Mouse (Mus musculus) cerebellum, adult 2 months (tissue): Measurements from ENCODE around the gene Glis3. TPM values are rescaled to one million over a fixed set of nuclear protein-coding genes. Genes with fewer than 3 reads are reported as not detected.

ENCODE experiments used
- DNase-seq, 2 experiments: peaks; one replicate each; pipeline ENCODE4 v3.0.0; 2021
- H3K27ac ChIP-seq: fragments of 200-500 bp; 2 replicates; pipeline ENCODE4 v1.5.1; 2012; ENCODE audit warnings: low read length, control low read depth, inconsistent platforms; ENCODE audit not compliant: insufficient read depth
- H3K27me3 ChIP-seq: fragments of 200-500 bp; 2 replicates; pipeline ENCODE4 v1.6.1; 2012; ENCODE audit warnings: inconsistent platforms, mild to moderate bottlenecking, low read length, moderate library complexity; ENCODE audit not compliant: control insufficient read depth, insufficient read depth
- H3K4me1 ChIP-seq: fragments of 200-500 bp; 2 replicates; pipeline ENCODE4 v1.6.1; 2011; ENCODE audit warnings: low read length; ENCODE audit not compliant: control insufficient read depth, insufficient read depth
- H3K4me3 ChIP-seq: fragments of 200-500 bp; replicated peaks from 2 replicates; pipeline ENCODE3; 2011; ENCODE audit warnings: mild to moderate bottlenecking, low read depth, low read length, control low read depth; ENCODE audit not compliant: insufficient read depth
- CTCF ChIP-seq: fragments of 200-500 bp; IDR thresholded peaks from 2 replicates; pipeline ENCODE4 v1.5.1; 2011; ENCODE audit warnings: low read depth, mild to moderate bottlenecking, control low read depth, low read length, moderate library complexity, borderline replicate concordance; ENCODE audit not compliant: insufficient read depth
- POLR2A ChIP-seq: fragments of 200-500 bp; IDR thresholded peaks from 2 replicates; pipeline ENCODE4 v1.6.1; 2011; ENCODE audit warnings: low read length, control low read depth, borderline replicate concordance; ENCODE audit not compliant: insufficient read depth
- WGBS: fragments of 180-500 bp; shearing (Covaris S2); methylation state at CpG from one replicate; pipeline ENCODE4 v1.1.7; 2018; 5-methylcytosine and 5-hydroxymethylcytosine counted together
- polyA plus RNA-seq: library from polyadenylated mRNA; depleted of rRNA; stranded (reverse); fragments of >200 nt; gene quantifications from 2 replicates; pipeline ENCODE4 v1.2.3, GENCODE M21; 2012

Gene Glis3
- polyA plus RNA-seq, 1 experiment: 0.59 TPM

DNA sequence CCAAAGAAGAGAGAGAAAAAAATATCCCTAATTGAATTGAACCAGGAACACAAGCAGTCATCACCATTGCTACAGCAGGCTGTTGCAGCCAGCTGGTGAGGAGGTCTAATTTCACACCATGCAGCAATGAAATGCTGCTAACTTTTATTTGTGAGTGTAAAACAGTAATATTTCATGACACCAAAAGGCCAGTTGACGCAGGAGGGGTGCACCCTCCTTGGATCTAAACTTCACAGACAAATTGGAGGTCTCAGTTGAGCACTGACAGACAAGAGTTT lies 284.4 kb downstream of the Glis3 start:
- TF ChIP-seq CTCF (no peak), POLR2A (no peak)
- 89% methylated on average over 1 of the region's 1 CpGs for WGBS
- Histone ChIP-seq H3K27ac (no peak overlapping the region), H3K4me1 (no peaks in the 10 kb centered on the region), H3K27me3 (no peaks in the 10 kb centered on the region), H3K4me3 (no peak overlapping the region)
- no peak for DNase-seq

DNA sequence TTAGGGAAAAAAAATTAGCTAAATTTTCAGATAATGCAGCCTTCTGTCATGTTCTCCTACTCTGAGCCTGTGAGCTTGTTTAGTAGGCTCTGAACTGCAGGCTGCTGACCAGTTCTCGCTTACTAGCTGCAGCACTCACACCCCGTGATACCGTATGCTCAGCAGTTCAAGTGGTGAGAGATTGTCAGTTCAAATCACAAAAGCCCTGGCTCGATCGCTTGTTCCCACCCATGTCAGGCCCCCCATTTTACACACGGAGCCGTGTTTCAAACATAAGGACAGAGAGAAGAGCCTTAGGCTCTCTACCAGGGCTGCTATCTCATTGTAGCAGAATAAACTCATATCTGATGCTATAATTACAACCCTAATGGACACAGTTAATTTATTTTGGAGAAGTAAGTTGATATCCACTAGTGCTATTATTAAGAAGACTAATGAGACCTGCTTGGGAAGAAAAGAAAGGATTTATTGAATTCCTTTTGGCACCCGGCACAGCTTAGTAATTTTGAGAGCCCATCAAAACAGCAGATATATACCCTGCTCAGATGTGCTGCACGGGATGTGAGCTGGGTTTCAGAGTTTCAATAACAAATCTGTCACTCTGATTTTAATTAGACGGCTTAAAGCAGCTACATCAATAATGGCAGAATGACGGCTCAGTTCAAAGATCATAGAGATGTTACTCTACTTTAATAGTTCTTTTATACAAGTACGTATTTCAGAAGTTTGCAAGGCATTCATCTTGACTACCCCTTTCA lies 284.9 kb downstream of the Glis3 start:
- no peak for DNase-seq
- no peak for TF ChIP-seq CTCF
- no peak for TF ChIP-seq POLR2A
- Histone ChIP-seq H3K27me3 (no peaks in the 10 kb centered on the region), H3K4me3 (no peak overlapping the region), H3K4me1 (no peaks in the 10 kb centered on the region), H3K27ac (no peak overlapping the region)
- WGBS: 33% methylated on average over 12 of the region's 12 CpGs

DNA sequence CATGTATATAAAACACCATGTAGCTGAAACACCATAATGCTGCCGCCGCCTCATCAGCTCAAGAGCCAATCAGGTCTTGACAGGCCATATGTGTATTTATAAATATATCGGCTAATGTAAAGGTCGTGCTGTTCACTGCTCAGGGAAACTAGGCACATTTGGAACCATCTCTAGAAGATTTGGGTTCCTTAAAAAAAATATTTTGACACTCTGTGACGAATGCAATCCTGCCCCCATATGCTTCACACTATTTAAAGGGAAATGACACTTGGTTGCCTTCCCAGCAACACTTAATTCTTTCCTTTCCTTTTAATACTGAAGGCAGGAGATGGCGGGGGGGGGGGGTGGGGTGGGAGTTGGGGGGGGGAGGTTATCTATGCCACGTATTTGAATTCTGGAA lies 286.1 kb downstream of the Glis3 start:
- H3K27ac ChIP-seq: no peak overlapping the region
- WGBS: 81% methylated on average over 7 of the region's 7 CpGs
- no peaks in the 10 kb centered on the region for H3K27me3 ChIP-seq
- no peak overlapping the region for H3K4me3 ChIP-seq
- no peak for DNase-seq
- TF ChIP-seq POLR2A: no peak
- TF ChIP-seq CTCF: no peak
- H3K4me1 ChIP-seq: no peaks in the 10 kb centered on the region

DNA sequence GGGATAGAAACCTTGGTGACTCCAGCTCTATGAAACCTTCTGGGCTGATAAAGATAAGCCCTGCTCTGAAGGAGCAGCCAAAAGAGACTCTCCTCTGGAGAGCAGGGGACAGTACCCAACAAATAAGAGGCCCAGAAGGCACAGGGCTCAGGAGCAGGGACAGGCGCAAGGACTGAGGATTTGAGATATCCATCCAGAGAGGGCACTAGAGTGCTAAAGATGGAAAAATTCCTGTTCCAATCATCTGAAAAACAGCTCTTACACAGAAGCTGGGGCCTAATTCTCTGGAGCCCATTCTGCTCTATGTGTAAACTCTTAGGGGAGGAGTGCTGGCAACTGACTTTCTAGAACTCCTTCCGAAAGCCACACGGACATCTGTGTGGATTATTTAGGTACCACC lies 287.0 kb downstream of the Glis3 start:
- TF ChIP-seq POLR2A (no peak), CTCF (no peak)
- 73% methylated on average over 3 of the region's 3 CpGs for WGBS
- H3K4me1 ChIP-seq: no peaks in the 10 kb centered on the region
- no peak overlapping the region for H3K27ac ChIP-seq
- H3K4me3 ChIP-seq: no peak overlapping the region
- DNase-seq: no peak
- no peaks in the 10 kb centered on the region for H3K27me3 ChIP-seq

DNA sequence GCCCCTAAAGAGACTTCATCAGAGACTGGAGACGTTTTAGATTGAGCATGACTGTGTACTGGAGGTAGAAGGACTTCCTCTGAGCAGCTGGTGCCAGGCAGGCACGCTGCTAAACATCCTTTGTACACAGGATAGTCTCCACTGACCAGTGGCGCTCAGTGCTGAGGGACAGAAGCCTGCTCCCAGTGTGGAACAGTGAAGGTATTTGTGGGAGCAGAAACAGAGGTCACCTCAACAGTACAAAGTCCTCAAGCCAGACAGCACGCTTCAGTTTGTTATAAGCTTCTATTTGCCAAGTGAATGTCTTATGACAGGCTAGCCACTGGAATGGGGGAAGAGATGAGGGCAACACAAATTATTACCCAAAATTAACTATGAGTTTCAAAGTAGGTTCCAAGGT lies 289.0 kb downstream of the Glis3 start:
- WGBS: 68% methylated on average over 4 of the region's 4 CpGs
- Histone ChIP-seq H3K27me3 (no peaks in the 10 kb centered on the region), H3K27ac (no peak overlapping the region), H3K4me1 (no peaks in the 10 kb centered on the region), H3K4me3 (no peak overlapping the region)
- no peak for DNase-seq
- no peak for TF ChIP-seq POLR2A
- TF ChIP-seq CTCF: no peak

DNA sequence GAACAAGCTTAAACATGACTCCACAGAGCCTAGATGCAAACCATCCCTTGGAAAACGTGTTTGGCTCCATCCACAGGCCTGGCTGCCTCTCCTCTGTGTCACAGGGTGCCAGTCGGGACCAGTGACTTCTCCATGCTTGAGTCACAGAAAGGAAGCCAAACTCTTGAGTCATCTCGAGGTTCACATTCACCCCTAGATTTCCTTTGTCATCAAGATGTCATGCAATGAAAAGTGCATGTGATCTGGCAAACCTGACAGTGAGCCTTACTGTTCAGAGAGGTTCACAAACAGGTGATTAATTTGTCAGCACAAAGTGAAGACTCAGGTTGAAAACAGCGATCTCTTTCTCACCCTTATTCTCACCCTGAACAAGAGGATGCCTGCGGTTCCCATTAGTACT lies 290.7 kb downstream of the Glis3 start:
- WGBS: 44% methylated on average over 5 of the region's 5 CpGs

DNA sequence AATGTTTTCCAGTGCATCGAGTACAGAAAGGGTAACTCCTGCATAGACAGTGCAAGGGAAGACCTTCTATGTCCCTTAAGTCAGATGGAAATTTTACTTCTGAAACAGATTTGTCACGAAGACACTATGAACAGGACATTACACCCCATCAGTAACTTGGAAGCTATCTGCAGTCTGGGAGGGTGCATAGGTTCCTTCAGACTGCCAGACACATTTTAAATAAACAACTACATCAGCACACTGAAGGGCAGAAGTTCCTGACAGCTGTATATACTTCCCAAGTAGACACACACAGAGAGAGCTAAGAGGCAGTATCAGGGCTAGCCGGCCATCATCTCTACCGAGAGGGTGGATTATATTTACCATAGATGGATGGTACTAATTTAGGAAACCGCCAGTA lies 296.5 kb downstream of the Glis3 start:
- H3K4me3 ChIP-seq: no peak overlapping the region
- TF ChIP-seq CTCF (no peak), POLR2A (no peak)
- WGBS: 94% methylated on average over 5 of the region's 5 CpGs
- H3K27ac ChIP-seq: no peak overlapping the region
- no peaks in the 10 kb centered on the region for H3K27me3 ChIP-seq
- DNase-seq: no peak
- no peaks in the 10 kb centered on the region for H3K4me1 ChIP-seq

More for the DNA sequence above, 290.7 kb downstream of the Glis3 start:
- Histone ChIP-seq H3K27me3 (no peaks in the 10 kb centered on the region), H3K4me1 (no peaks in the 10 kb centered on the region), H3K27ac (no peak overlapping the region), H3K4me3 (no peak overlapping the region)
- no peak for DNase-seq
- no peak for TF ChIP-seq POLR2A
- no peak for TF ChIP-seq CTCF

DNA sequence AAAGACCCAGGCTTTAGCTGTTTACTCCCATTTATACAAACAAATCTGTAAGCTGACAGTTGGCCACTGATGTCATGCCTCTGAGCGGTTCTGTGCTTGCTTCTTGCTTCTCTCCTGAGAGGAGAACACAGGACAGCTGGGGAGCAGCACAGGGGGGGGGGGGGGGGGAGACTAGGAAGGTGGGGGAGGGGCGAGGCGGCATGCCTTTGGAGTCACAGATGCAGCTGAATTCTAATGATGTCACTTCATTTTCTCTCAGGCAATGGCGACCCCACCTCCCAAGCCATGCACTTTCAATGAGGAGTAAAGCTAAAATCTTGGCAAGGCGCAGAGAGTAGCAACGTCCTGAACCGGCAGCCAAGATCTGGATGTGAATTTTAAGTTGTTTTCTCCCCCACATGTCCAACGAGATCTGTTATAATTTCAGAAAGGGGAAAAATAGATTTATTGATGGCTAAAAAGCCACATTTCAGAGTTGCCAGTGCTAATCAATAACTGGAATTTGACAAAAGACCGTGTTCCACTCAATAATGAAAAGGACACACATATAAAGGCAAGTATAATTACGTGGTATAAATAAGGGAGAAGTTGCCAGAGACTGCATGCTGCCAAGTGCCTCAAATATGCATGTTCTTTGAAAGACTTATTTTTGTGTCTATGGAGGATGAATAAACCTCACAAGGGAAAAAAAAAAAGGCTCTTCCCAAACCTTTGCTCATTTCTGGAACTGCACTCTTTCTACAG lies 297.5 kb downstream of the Glis3 start:
- Histone ChIP-seq H3K4me3 (no peak overlapping the region), H3K27me3 (no peaks in the 10 kb centered on the region), H3K4me1 (no peaks in the 10 kb centered on the region), H3K27ac (no peak overlapping the region)
- DNase-seq: no peak
- WGBS: 19% methylated on average over 10 of the region's 10 CpGs
- TF ChIP-seq CTCF (no peak), POLR2A (no peak)
